Mouse (Mus musculus): ENCODE data around the gene Stpg4. TPM values are rescaled to one million over a fixed set of nuclear protein-coding genes. Genes with fewer than 3 reads are reported as not detected.
A peak's percentile ranks its signal among the peaks of the same experiment; 100 is the strongest.

Stpg4 gene
- total and polyA plus RNA-seq, 3 experiments, result not detected

DNA sequence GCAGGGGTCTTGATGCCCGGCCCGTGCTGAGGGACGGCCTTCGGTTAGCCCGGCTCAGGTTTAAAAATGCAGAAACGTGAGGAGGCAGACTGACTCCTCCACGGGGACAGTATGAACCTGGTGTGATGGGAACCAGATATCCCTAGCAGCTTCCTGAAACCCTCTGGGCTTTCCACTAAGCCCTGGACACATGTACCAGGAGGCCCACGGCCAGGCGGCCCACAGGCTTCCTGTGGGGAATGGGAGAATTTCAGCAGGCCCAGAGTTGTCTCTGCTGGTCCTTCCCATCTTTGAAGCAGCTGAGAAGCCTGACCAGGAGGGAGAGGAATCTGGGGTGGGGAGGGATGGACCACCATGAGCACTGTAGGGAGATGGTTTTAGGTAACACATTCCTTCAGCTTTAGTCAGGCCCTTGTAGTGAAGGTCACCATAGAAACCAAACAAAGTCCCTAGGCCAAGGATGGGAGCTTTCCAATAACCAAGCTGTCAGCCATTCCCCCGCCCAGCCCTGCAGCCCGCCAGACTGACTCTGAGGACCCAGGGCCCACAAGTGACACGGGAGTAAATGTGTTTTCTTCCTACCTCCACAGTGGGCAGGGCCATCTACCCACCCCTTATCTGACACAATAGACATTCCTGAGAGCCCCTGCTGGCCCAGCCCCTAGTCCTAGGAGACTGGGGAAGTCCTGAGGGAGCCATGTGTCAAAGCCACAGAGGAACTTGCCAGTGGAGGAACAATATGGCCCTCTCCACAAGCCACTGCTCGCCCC is 76.9 kb downstream of the Stpg4 start:
- Histone ChIP-seq H3K4me1 (ENCODE audit: control insufficient read depth in 1 of 2, insufficient read depth in 2 of 2, low read length in 2 of 2) (no peaks in the 10 kb centered on the region; a peak in 3 of 4 replicates), H3K9me3 (replicated peaks; ENCODE audit: insufficient read depth, low read length) (no peaks in the 10 kb centered on the region), H3K4me3 (ENCODE audit: control insufficient read depth in 1 of 2, insufficient read depth in 1 of 2, low read depth in 2 of 2, low read length in 2 of 2) (no peak overlapping the region), H3K27me3 (ENCODE audit: control insufficient read depth in 1 of 2, insufficient read depth in 2 of 2, low read length in 2 of 2) (no peaks in the 10 kb centered on the region), H3K9ac (ENCODE audit: control insufficient read depth, low read depth, low read length, poor library complexity, severe bottlenecking) (no peak overlapping the region), H3K36me3 (ENCODE audit: control insufficient read depth in 1 of 2, insufficient read depth in 2 of 2, low read length in 2 of 2) (no peaks in the 10 kb centered on the region; a peak in 2 of 4 replicates), H3K79me2 (ENCODE audit: control insufficient read depth, insufficient read depth, low read length, poor library complexity) (no peaks in the 10 kb centered on the region), H3K27ac (ENCODE audit: control insufficient read depth, low read depth, low read length) (no peak overlapping the region)
- DNase-seq (ENCODE audit: low read depth, low spot score), result peak; percentile 17
- TF ChIP-seq ELF1 (IDR thresholded peaks at IDR 0.05; ENCODE audit: low read depth, low read length) (no peak), E2F4 (IDR thresholded peaks at IDR 0.05; ENCODE audit: borderline replicate concordance, low read depth, low read length) (no peak), RCOR1 (IDR thresholded peaks at IDR 0.05; ENCODE audit: low read depth, low read length) (no peak), TCF12 (IDR thresholded peaks at IDR 0.05; ENCODE audit: low read depth, low read length) (no peak), MXI1 (IDR thresholded peaks at IDR 0.05; ENCODE audit: low read depth, low read length) (no peak), KAT2A (conservative IDR thresholded peaks at IDR 0.05; ENCODE audit: low read depth, low read length) (no peak), EP300 (IDR thresholded peaks at IDR 0.05; ENCODE audit: low read depth in 1 of 2, low read length in 2 of 2) (no peak), MAFK (IDR thresholded peaks at IDR 0.05; ENCODE audit: borderline replicate concordance, low read depth, low read length) (no peak), GATA1 (IDR thresholded peaks at IDR 0.05; ENCODE audit: low read depth, low read length) (no peak)

DNA sequence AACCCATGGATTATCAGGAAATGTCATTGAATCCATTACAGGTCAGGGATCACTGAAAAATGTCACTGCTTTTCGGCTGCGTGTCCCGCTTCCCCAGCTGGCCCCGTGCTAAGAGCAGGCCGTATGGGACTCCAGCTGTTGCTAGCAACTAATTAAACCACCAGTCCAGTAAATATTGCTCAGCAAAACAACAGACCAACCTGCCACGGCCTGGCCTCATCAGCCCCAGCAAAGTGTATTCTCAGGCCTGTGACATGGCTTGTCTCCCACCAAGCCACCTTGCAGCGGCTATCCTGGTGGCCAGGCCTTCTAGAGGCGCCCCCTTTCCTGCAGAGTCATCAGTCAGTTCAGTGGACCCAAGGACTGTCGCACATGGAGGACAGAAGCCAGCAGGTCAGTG is 78.0 kb downstream of the Stpg4 start:
- peaks cover 2 to 9% of the 10 kb centered on the region in 2 experiments for H3K4me1 ChIP-seq (ENCODE audit: control insufficient read depth in 1 of 2, insufficient read depth in 2 of 2, low read length in 2 of 2)

More for the DNA sequence above, 78.0 kb downstream of the Stpg4 start:
- Histone ChIP-seq H3K79me2 (ENCODE audit: control insufficient read depth, insufficient read depth, low read length, poor library complexity) (no peaks in the 10 kb centered on the region), H3K9ac (ENCODE audit: control insufficient read depth, low read depth, low read length, poor library complexity, severe bottlenecking) (no peak overlapping the region), H3K4me3 (ENCODE audit: control insufficient read depth in 1 of 2, insufficient read depth in 1 of 2, low read depth in 2 of 2, low read length in 2 of 2) (no peak overlapping the region), H3K36me3 (ENCODE audit: control insufficient read depth in 1 of 2, insufficient read depth in 2 of 2, low read length in 2 of 2) (peaks cover 0 to 3% of the 10 kb centered on the region in 2 experiments; a peak in 2 of 4 replicates), H3K9me3 (replicated peaks; ENCODE audit: insufficient read depth, low read length) (no peaks in the 10 kb centered on the region), H3K27ac (ENCODE audit: control insufficient read depth, low read depth, low read length) (no peak overlapping the region), H3K27me3 (ENCODE audit: control insufficient read depth in 1 of 2, insufficient read depth in 2 of 2, low read length in 2 of 2) (no peaks in the 10 kb centered on the region)
- DNase-seq (ENCODE audit: low read depth, low spot score), result no peak
- TF ChIP-seq ZKSCAN1 (IDR thresholded peaks at IDR 0.05; ENCODE audit: low read depth, low read length) (no peak), RCOR1 (IDR thresholded peaks at IDR 0.05; ENCODE audit: low read depth, low read length) (no peak), SIN3A (IDR thresholded peaks at IDR 0.05; ENCODE audit: low read length) (no peak), MXI1 (IDR thresholded peaks at IDR 0.05; ENCODE audit: low read depth, low read length) (no peak), GABPA (IDR thresholded peaks at IDR 0.05; ENCODE audit: low read depth, low read length) (no peak), CHD1 (IDR thresholded peaks at IDR 0.05; ENCODE audit: low read depth, low read length) (no peak), CTCF (IDR thresholded peaks at IDR 0.05 in 2 of 3, conservative IDR thresholded peaks at IDR 0.05 in 1 of 3; ENCODE audit: control insufficient read depth in 1 of 3, insufficient read depth in 1 of 3, low read depth in 2 of 3, low read length in 3 of 3, poor library complexity in 1 of 3, severe bottlenecking in 1 of 3) (no peak), E2F4 (IDR thresholded peaks at IDR 0.05; ENCODE audit: borderline replicate concordance, low read depth, low read length) (no peak), USF2 (IDR thresholded peaks at IDR 0.05; ENCODE audit: borderline replicate concordance in 1 of 2, insufficient read depth in 1 of 2, low read depth in 1 of 2, low read length in 2 of 2) (no peak), TAL1 (IDR thresholded peaks at IDR 0.05; ENCODE audit: low read length) (no peak), MAZ (IDR thresholded peaks at IDR 0.05; ENCODE audit: low read depth, low read length) (no peak), ETS1 (IDR thresholded peaks at IDR 0.05; ENCODE audit: low read depth, low read length) (no peak), SMC3 (IDR thresholded peaks at IDR 0.05; ENCODE audit: low read depth, low read length) (no peak), TBP (IDR thresholded peaks at IDR 0.05; ENCODE audit: low read depth, low read length) (no peak), ELF1 (IDR thresholded peaks at IDR 0.05; ENCODE audit: low read depth, low read length) (no peak), KAT2A (conservative IDR thresholded peaks at IDR 0.05; ENCODE audit: low read depth, low read length) (no peak), POLR2AphosphoS2 (IDR thresholded peaks at IDR 0.05; ENCODE audit: low read length) (no peak), ZMIZ1 (IDR thresholded peaks at IDR 0.05; ENCODE audit: low read depth, low read length) (no peak), ZC3H11A (IDR thresholded peaks at IDR 0.05; ENCODE audit: low read depth, low read length) (no peak), TCF12 (IDR thresholded peaks at IDR 0.05; ENCODE audit: low read depth, low read length) (no peak)
